Mouse (Mus musculus) lung, postnatal 0 days (tissue): Measurements from ENCODE around the gene Xpot.

Source experiments
- CTCF ChIP-seq: IDR thresholded peaks from 2 replicates; pipeline ENCODE4 v1.5.1; 2016; ENCODE audit warnings: antibody characterized with exemption, mild to moderate bottlenecking
- EP300 ChIP-seq: IDR thresholded peaks from 2 replicates; pipeline ENCODE4 v1.6.1; 2016; ENCODE audit warnings: antibody characterized with exemption, mild to moderate bottlenecking, control low read depth

DNA sequence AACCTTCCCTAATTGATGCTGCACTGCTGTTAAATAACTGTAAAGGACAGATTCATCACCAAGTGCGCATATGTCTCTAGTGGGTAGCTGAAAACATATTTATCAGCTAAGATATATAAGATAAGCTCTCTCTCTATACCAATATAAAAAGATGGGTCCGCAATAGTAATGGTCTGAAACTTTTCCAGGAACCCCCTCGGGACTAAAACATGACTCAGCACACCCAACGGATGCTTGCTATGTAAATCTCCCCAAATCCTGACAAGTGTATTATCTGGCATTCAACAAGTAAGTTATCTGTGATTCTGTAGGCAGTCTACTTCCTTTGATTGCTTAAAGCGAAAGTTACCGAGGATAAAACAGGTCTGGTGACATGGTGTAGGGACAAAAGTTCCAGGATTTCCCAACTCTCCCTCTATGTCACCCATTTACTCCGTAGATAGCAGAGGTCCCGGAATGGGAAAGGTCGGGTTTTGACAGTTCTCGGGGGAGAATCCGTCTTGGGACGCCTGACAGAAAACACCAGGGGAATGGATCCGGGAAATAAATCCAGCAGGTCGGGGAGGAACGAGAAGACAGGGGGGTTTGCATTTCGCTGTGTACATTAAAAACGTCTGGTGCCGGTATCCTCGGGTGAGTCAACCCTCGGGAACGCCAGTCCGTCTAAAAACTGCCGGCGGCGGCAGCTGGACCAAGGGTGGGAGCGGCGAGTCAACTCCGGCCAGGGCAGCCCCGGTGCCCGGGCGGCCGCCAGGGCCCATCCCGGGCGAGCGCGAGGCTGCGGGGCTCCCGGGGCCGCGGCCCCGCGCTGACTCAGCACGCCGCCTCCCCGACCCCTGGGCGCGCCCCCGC, 40.1 kb downstream of the Xpot start:
- no peak for TF ChIP-seq CTCF
- no peak for TF ChIP-seq EP300
